In the genomic region with DNA sequence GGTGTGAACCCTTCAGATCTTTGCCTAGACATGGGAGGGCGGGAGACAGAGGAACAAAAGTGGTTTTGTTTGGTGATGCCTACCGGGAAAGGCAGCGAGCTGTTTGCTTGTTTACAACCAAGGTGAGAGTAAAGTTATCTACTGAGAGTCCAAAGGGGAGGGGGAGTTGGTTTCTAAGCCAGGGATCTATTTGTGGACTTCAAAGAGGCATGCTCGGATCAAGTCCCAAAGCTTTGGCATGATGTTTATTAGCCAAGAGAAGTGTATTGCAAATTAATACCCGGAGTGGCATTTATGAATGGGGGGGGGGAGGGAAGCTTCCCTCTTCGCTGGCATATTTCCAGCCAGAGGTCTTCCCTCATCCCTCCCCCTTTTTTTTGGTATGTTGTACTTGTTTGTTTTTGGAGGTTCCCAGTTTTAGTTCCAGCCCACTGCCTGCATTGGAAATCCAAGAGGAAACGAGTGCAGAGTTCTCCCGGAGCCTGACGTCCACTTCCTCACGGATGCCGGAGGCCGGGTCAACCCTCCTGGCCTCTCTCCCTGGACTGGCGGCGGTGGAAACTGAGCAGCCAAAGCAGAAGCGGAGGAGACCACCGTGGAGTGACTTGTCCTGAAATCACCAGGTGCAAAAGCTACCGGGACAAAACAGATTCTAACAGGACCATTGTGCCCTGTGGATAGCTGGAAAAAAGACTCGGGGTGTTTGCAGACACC, we compare ENCODE assay signal across 8 mouse cellular contexts. TPM values are rescaled to one million over a fixed set of nuclear protein-coding genes. Genes with fewer than 3 reads are reported as not detected.
DNase-seq lines count a peak whose midpoint lies in the region; ATAC-seq lines count a peak whose summit lies in the region.

No protein-coding gene starts in this region.

- H3K9ac ChIP-seq in forebrain, embryonic 16.5 days (replicated peaks; ENCODE audit: low read depth, low read length), result peak overlapping the region; percentile 71; the same call in 1 of the 2 replicates
- H3K9ac ChIP-seq in hindbrain, embryonic 11.5 days (ENCODE audit: low read depth, low read length), result no peak overlapping the region; the same call in 1 of the 2 replicates
- peak overlapping the region; percentile 69; the same call in 1 of the 2 replicates for H3K9ac ChIP-seq in limb, embryonic 15.5 days

- H3K9me3 ChIP-seq in forebrain, embryonic 16.5 days (ENCODE audit: control insufficient read depth, low read length), result no peaks in the 10 kb centered on the region
- no peaks in the 10 kb centered on the region for H3K9me3 ChIP-seq in hindbrain, embryonic 11.5 days (ENCODE audit: control insufficient read depth, low read length)
- H3K9me3 ChIP-seq in limb, embryonic 15.5 days, result no peaks in the 10 kb centered on the region

- no peaks in the 10 kb centered on the region for H3K36me3 ChIP-seq in forebrain, embryonic 16.5 days (ENCODE audit: control insufficient read depth, insufficient read depth)
- H3K36me3 ChIP-seq in hindbrain, embryonic 11.5 days (ENCODE audit: control insufficient read depth, insufficient read depth, low read length), result no peaks in the 10 kb centered on the region
- peaks cover 10% of the 10 kb centered on the region for H3K36me3 ChIP-seq in limb, embryonic 15.5 days

- H3K4me2 ChIP-seq in forebrain, embryonic 16.5 days (ENCODE audit: low read length), result peak overlapping the region; percentile 84
- peak overlapping the region; percentile 76 for H3K4me2 ChIP-seq in hindbrain, embryonic 11.5 days (replicated peaks; ENCODE audit: low read depth, low read length)
- H3K4me2 ChIP-seq in limb, embryonic 15.5 days, result peak overlapping the region; percentile 85

- under 1% methylated on average over 18 of the region's 18 CpGs for WGBS in forebrain, embryonic 16.5 days
- 2% methylated on average over 18 of the region's 18 CpGs for WGBS in hindbrain, embryonic 11.5 days
- WGBS in limb, embryonic 15.5 days, result 1% methylated on average over 18 of the region's 18 CpGs

- DNase-seq in adrenal gland, adult 18-20 months (ENCODE audit: low spot score in 2 of 2), result peak; percentile 20 to 42
- DNase-seq in adrenal gland, postnatal 4 days (ENCODE audit: low spot score in 2 of 2), result no peak
- peak; percentile 65 for DNase-seq in hindbrain, embryonic 11.5 days (ENCODE audit: low spot score)
- DNase-seq in neural tube, embryonic 10.5 days (ENCODE audit: extremely low spot score, low spot score), result peak; percentile 64
- no peak for DNase-seq in left cerebral cortex, adult 18-20 months (ENCODE audit: low spot score in 2 of 2)
- no peak for DNase-seq in thymus, postnatal 0 days (ENCODE audit: low spot score)

- peaks cover 65% of the 10 kb centered on the region for H3K4me1 ChIP-seq in forebrain, embryonic 16.5 days (replicated peaks; ENCODE audit: control insufficient read depth, insufficient read depth, low read length)
- peaks cover 20% of the 10 kb centered on the region for H3K4me1 ChIP-seq in hindbrain, embryonic 11.5 days (replicated peaks; ENCODE audit: control insufficient read depth, insufficient read depth, low read length)
- peaks cover 62% of the 10 kb centered on the region for H3K4me1 ChIP-seq in limb, embryonic 15.5 days

- ATAC-seq in forebrain, embryonic 16.5 days, result no peak
- 0 out of 2 replicates have a peak, but pooled peaks have one; percentile 5 for ATAC-seq in hindbrain, embryonic 11.5 days (ENCODE audit: low FRiP score)
- no peak for ATAC-seq in limb, embryonic 15.5 days (ENCODE audit: insufficient number of reproducible peaks, low FRiP score, low TSS enrichment, low read depth)

- peak overlapping the region; percentile 54 for H3K27ac ChIP-seq in forebrain, embryonic 16.5 days (ENCODE audit: low read length)
- peak overlapping the region; percentile 25 for H3K27ac ChIP-seq in hindbrain, embryonic 11.5 days (ENCODE audit: low read depth, low read length)
- H3K27ac ChIP-seq in limb, embryonic 15.5 days, result peak overlapping the region; percentile 94

- peaks cover 14% of the 10 kb centered on the region; the same call in 1 of the 2 replicates for H3K27me3 ChIP-seq in forebrain, embryonic 16.5 days (replicated peaks; ENCODE audit: control insufficient read depth, insufficient read depth, low read length)
- peaks cover 14% of the 10 kb centered on the region for H3K27me3 ChIP-seq in hindbrain, embryonic 11.5 days (ENCODE audit: control insufficient read depth, insufficient read depth, low read length)
- H3K27me3 ChIP-seq in limb, embryonic 15.5 days, result no peaks in the 10 kb centered on the region

- peak overlapping the region; percentile 61 for H3K4me3 ChIP-seq in forebrain, embryonic 16.5 days (replicated peaks; ENCODE audit: low read length)
- peak overlapping the region; percentile 63 for H3K4me3 ChIP-seq in hindbrain, embryonic 11.5 days (ENCODE audit: low read depth, low read length)
- peak overlapping the region; percentile 62 for H3K4me3 ChIP-seq in limb, embryonic 15.5 days

RNA-seq across cellular contexts. Expression of a gene that starts 0.7 kb away (rescaled TPM):
- 10 to 100 TPM; 12.8 to 37.4 TPM for total RNA-seq in adrenal gland, adult 18-20 months (2021)
- total RNA-seq in adrenal gland, postnatal 4 days (2021), result 10 to 100 TPM; 13.3 to 13.7 TPM
- polyA plus RNA-seq in forebrain, embryonic 16.5 days (2015; fragmentation: Nextera tagmentation; extraction: Ambion mirVana), result 25.4 and 32.1 TPM in 2 replicates
- polyA plus RNA-seq in hindbrain, embryonic 11.5 days (2014; fragmentation: Nextera tagmentation; extraction: Ambion mirVana), result 23.5 and 23.7 TPM in 2 replicates
- 92.0 and 104 TPM in 2 replicates for polyA plus RNA-seq in limb, embryonic 15.5 days (2015; fragmentation: Nextera tagmentation; extraction: Ambion mirVana)
- 1 to 10 TPM; 5.3 to 8.6 TPM for total RNA-seq in left cerebral cortex, adult 18-20 months (2021)
- polyA plus RNA-seq in thymus, postnatal 0 days (2015; fragmentation: Nextera tagmentation; extraction: Ambion mirVana), result 5.7 and 8.0 TPM in 2 replicates

Comparison
In these comparisons a context has a peak if more than half of its experiments do, and no peak if none do; other contexts are left out.
1. DNase-seq: peak in adrenal gland, adult 18-20 months (2 of 2), hindbrain, embryonic 11.5 days (single experiment) and neural tube, embryonic 10.5 days (single experiment); none in adrenal gland, postnatal 4 days (0 of 2), left cerebral cortex, adult 18-20 months (0 of 2) and thymus, postnatal 0 days (single experiment).
2. H3K27ac ChIP-seq: peak in every context shown above with its lines; median percentile 94 in limb, embryonic 15.5 days; 54 in forebrain, embryonic 16.5 days; 25 in hindbrain, embryonic 11.5 days.
3. Peak in every context shown above with its lines, with median percentiles within 50 percentile points of each other: H3K4me2 ChIP-seq and H3K4me3 ChIP-seq.